8 mouse cellular contexts compared by ENCODE assay signal in the genomic region with DNA sequence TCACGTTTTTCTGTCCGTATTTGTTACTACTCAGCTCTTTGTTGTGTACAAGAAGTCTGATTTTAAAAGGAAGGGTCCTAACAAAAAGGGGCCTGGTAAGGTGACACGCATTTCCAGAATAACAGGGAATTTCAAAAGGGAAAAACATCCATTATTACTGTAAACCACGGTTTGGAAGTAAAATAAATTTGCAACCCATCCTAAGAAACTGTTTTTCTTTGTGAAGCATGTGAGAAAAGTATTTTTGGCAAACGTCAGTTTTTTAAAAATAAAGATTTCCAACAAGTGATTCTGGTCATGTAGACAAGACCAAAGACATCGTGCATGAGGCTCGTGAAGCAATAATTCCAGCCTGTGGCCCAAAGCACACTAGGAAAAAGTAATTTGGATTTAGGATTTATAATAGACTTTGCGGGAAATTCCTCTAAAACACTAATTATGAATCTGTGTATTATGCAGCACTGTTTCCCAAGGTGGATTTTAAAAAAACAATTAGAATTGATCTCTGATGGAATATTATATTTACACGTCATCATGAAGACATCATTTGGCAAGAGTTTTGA. TPM values are rescaled to one million over a fixed set of nuclear protein-coding genes. Genes with fewer than 3 reads are reported as not detected.
DNase-seq lines count a peak whose midpoint lies in the region; ATAC-seq and TF ChIP-seq lines count a peak whose summit lies in the region.

No protein-coding gene starts in this region.

- no peaks in the 10 kb centered on the region for H3K27me3 ChIP-seq in heart, embryonic 16.5 days (ENCODE audit: control insufficient read depth, insufficient read depth, low read length)
- no peaks in the 10 kb centered on the region for H3K27me3 ChIP-seq in hindbrain, embryonic 14.5 days (ENCODE audit: control insufficient read depth, insufficient read depth, low read length)
- H3K27me3 ChIP-seq in midbrain, embryonic 15.5 days (replicated peaks) = no peaks in the 10 kb centered on the region

- H3K9ac ChIP-seq in heart, embryonic 16.5 days (ENCODE audit: low read length) = peak overlapping the region; percentile 95
- peak overlapping the region; percentile 94 for H3K9ac ChIP-seq in hindbrain, embryonic 14.5 days
- H3K9ac ChIP-seq in midbrain, embryonic 15.5 days = peak overlapping the region; percentile 75

- ATAC-seq in heart, embryonic 16.5 days (replicated peaks; ENCODE audit: extremely low read depth, insufficient read depth, low FRiP score) = no peak
- no peak for ATAC-seq in hindbrain, embryonic 14.5 days (ENCODE audit: low FRiP score)
- no peak for ATAC-seq in midbrain, embryonic 15.5 days (replicated peaks)

- peak overlapping the region; percentile 100 for H3K27ac ChIP-seq in heart, embryonic 16.5 days (ENCODE audit: low read length)
- peak overlapping the region; percentile 99 for H3K27ac ChIP-seq in bone marrow macrophage, adult 2 months (ENCODE audit: insufficient read depth, low read depth, low read length)
- peak overlapping the region; percentile 99 for H3K27ac ChIP-seq in hindbrain, embryonic 14.5 days
- peak overlapping the region; percentile 99 for H3K27ac ChIP-seq in midbrain, embryonic 15.5 days

- H3K4me1 ChIP-seq in heart, embryonic 16.5 days (ENCODE audit: control insufficient read depth, insufficient read depth, low read length) = peaks cover 14% of the 10 kb centered on the region
- H3K4me1 ChIP-seq in bone marrow macrophage, adult 2 months (ENCODE audit: control insufficient read depth, insufficient read depth, low read length) = peaks cover 10% of the 10 kb centered on the region
- H3K4me1 ChIP-seq in hindbrain, embryonic 14.5 days (replicated peaks; ENCODE audit: control insufficient read depth, insufficient read depth, low read length) = peaks cover 15% of the 10 kb centered on the region
- H3K4me1 ChIP-seq in midbrain, embryonic 15.5 days = peaks cover 17% of the 10 kb centered on the region

- no peak for TF ChIP-seq CTCF in bone marrow macrophage, adult 2 months (IDR thresholded peaks at IDR 0.05; ENCODE audit: low read depth, low read length)

- intact Hi-C loops in heart, postnatal 14 days (cut with DNase I) = no loop called here

- WGBS in heart, embryonic 16.5 days = 23% methylated on average over 9 of the region's 9 CpGs
- 12% methylated on average over 9 of the region's 9 CpGs for WGBS in hindbrain, embryonic 14.5 days
- 13% methylated on average over 9 of the region's 9 CpGs for WGBS in midbrain, embryonic 15.5 days

- peak overlapping the region; percentile 96 for H3K4me2 ChIP-seq in heart, embryonic 16.5 days (ENCODE audit: low read depth, low read length)
- peak overlapping the region; percentile 77 for H3K4me2 ChIP-seq in hindbrain, embryonic 14.5 days (replicated peaks)
- peak overlapping the region; percentile 79 for H3K4me2 ChIP-seq in midbrain, embryonic 15.5 days

- H3K4me3 ChIP-seq in heart, embryonic 16.5 days (ENCODE audit: low read length) = peak overlapping the region; percentile 73
- H3K4me3 ChIP-seq in bone marrow macrophage, adult 2 months (ENCODE audit: insufficient read depth, low read length) = peak overlapping the region; percentile 84
- H3K4me3 ChIP-seq in hindbrain, embryonic 14.5 days (replicated peaks; ENCODE audit: low read length) = peak overlapping the region; percentile 64
- peak overlapping the region; percentile 76 for H3K4me3 ChIP-seq in midbrain, embryonic 15.5 days

- no peak for DNase-seq in heart, postnatal 14 days
- peak; percentile 55 for DNase-seq in hindbrain, embryonic 14.5 days (ENCODE audit: low spot score)
- DNase-seq in frontal cortex, postnatal 10 days (ENCODE audit: low spot score in 2 of 2) = no peak
- no peak for DNase-seq in ovary, postnatal 10 days (ENCODE audit: low spot score)
- no peak for DNase-seq in adrenal gland, postnatal 4 days (ENCODE audit: low spot score in 2 of 2)

- H3K9me3 ChIP-seq in heart, embryonic 16.5 days (replicated peaks; ENCODE audit: control insufficient read depth, low read length) = no peaks in the 10 kb centered on the region
- no peaks in the 10 kb centered on the region for H3K9me3 ChIP-seq in hindbrain, embryonic 14.5 days (ENCODE audit: control insufficient read depth, low read length)
- no peaks in the 10 kb centered on the region for H3K9me3 ChIP-seq in midbrain, embryonic 15.5 days

- no peaks in the 10 kb centered on the region for H3K36me3 ChIP-seq in heart, embryonic 16.5 days (ENCODE audit: control insufficient read depth, insufficient read depth)
- H3K36me3 ChIP-seq in hindbrain, embryonic 14.5 days (replicated peaks; ENCODE audit: control insufficient read depth, insufficient read depth) = no peaks in the 10 kb centered on the region
- no peaks in the 10 kb centered on the region for H3K36me3 ChIP-seq in midbrain, embryonic 15.5 days (replicated peaks)

- TF ChIP-seq POLR2A in bone marrow macrophage, adult 2 months (IDR thresholded peaks at IDR 0.05; ENCODE audit: borderline replicate concordance, low read depth, low read length) = no peak

RNA-seq across cellular contexts. Expression of gene Mllt10, which starts 3.2 kb away (rescaled TPM):
- polyA plus RNA-seq in heart, embryonic 16.5 days (2015; fragmentation: Nextera tagmentation; extraction: Ambion mirVana) = 40.7 and 44.5 TPM in 2 replicates
- 10 to 100 TPM; 41.6 to 42.5 TPM for total RNA-seq in heart, postnatal 14 days (2021)
- 29.4 and 32.5 TPM in 2 replicates for polyA plus RNA-seq in bone marrow macrophage, adult 2 months (2012; ENCODE audit: insufficient read depth, insufficient read length, missing spikeins)
- 26.8 and 33.1 TPM in 2 replicates for polyA plus RNA-seq in hindbrain, embryonic 14.5 days (2014; fragmentation: Nextera tagmentation; extraction: Ambion mirVana)
- polyA plus RNA-seq in midbrain, embryonic 15.5 days (2015; fragmentation: Nextera tagmentation; extraction: Ambion mirVana) = 49.9 and 53.1 TPM in 2 replicates
- 10 to 100 TPM; 62.2 to 64.8 TPM for total RNA-seq in adrenal gland, postnatal 4 days (2021)

RNA-seq across cellular contexts. Expression of gene Skida1, which starts 9.4 kb away (rescaled TPM):
- polyA plus RNA-seq in heart, embryonic 16.5 days (2015; fragmentation: Nextera tagmentation; extraction: Ambion mirVana) = 3.9 TPM in 2 replicates
- 1 to 10 TPM; 3.3 to 4.8 TPM for total RNA-seq in heart, postnatal 14 days (2021)
- not detected in 2 replicates for polyA plus RNA-seq in bone marrow macrophage, adult 2 months (2012; ENCODE audit: insufficient read depth, insufficient read length, missing spikeins)
- polyA plus RNA-seq in hindbrain, embryonic 14.5 days (2014; fragmentation: Nextera tagmentation; extraction: Ambion mirVana) = 4.9 and 5.4 TPM in 2 replicates
- 8.1 and 9.0 TPM in 2 replicates for polyA plus RNA-seq in midbrain, embryonic 15.5 days (2015; fragmentation: Nextera tagmentation; extraction: Ambion mirVana)
- total RNA-seq in adrenal gland, postnatal 4 days (2021) = 10 to 100 TPM in 1 of 2 experiments, 1 to 10 TPM in 1; 9.9 to 11.3 TPM

RNA-seq across cellular contexts. Expression of gene A930004D18Rik, which starts 20.7 kb away (rescaled TPM):
- 9.4 and 9.5 TPM in 2 replicates for polyA plus RNA-seq in heart, embryonic 16.5 days (2015; fragmentation: Nextera tagmentation; extraction: Ambion mirVana)
- 1 to 10 TPM; 3.1 to 4.0 TPM for total RNA-seq in heart, postnatal 14 days (2021)
- polyA plus RNA-seq in bone marrow macrophage, adult 2 months (2012; ENCODE audit: insufficient read depth, insufficient read length, missing spikeins) = not detected in 2 replicates
- polyA plus RNA-seq in hindbrain, embryonic 14.5 days (2014; fragmentation: Nextera tagmentation; extraction: Ambion mirVana) = 5.7 and 6.3 TPM in 2 replicates
- 8.1 and 11.8 TPM in 2 replicates for polyA plus RNA-seq in midbrain, embryonic 15.5 days (2015; fragmentation: Nextera tagmentation; extraction: Ambion mirVana)
- 1 to 10 TPM; 3.1 to 4.7 TPM for total RNA-seq in adrenal gland, postnatal 4 days (2021)
